Mouse (Mus musculus) spleen, adult 12 weeks (tissue): ENCODE data around the gene Depdc7.

Source experiments
- DNase-seq: peaks from one replicate; pipeline ENCODE4 v3.0.0; 2022; ENCODE audit warnings: low spot score

Gene Depdc7

DNA sequence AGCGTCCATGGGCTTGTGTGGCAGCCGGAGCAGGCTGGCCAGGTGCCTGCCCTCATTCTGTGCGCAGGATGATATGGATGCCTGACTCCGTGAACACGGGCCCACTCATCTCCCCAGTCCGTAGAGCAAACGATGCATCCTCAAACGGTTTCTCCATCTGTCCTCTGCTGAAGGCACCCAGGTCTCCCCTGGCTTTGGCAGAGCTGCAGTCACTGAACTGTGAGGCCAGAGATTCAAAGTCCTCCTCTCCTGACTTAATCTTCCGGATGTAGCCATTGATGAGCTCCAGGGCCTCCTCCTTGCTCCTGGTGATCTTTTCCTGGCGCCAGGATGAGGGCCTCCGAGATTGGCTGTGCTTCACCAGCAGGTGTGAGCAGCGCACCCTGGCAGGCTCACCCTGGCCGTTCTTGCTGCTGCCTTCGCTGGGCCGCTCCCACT, 28.4 kb downstream of the Depdc7 start:
- DNase-seq: no peak

DNA sequence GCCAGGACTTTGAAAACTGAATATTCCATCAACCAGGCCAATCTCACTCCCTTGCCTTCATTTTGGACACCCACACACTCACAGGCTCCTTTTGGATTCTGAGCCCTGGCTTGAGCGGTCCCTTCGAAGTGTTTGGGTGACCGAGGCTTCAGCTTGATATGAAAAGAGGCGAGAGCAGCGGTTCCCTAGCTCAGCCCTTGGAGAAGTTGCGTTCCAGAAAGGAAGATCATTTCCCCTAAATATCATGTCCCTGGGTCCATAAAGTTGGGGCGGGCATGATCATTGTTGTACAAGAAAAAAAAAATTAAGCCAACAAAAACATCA, 30.2 kb downstream of the Depdc7 start:
- DNase-seq: no peak

DNA sequence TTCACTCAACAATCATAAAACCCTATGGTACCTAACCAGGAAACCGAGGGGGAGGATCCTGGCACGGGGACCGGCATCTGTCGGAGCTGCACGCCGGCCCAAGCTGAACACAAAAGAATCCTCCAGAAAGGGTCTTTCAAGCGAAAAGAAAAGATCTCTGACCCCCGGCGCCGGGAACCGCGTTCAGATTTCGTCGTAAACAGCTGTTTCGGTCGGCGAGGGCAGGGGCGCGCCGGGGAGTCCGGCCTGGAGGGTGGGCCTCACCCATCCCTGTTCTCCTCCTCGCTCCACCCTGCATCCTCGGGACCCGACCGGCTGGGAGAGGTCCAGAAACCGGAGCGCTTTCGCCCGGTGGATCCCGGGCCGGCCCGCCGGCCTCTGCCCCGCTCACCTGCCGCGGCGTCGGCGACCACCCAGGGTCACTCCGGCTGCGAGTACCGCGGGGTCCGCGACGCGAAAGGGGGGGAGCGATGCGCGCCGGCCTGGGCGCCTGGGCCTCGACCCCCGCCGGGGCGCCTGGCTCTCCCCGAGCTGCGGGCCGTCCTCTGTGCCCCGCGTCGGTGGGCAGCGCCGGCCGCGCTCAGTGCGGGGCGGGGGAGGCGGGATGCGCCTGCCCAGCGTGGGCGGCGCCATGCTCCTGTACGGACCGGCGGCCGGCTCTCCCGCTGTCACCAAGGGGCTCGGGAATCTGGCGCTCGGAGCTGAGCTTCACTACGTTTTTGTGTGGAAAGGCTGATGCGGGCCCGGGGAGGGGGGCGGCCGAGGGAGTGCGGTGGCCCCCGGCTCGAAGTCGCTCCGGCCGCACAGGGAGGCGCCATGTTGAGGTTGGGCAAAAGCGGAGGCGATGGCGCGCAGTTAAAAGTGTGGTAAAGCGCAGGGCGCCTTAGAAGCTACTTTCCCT, 30.8 kb downstream of the Depdc7 start, which contains the start of gene Tcp11l1:
Tcp11l1 (minus strand) TSS at position 585 of the 901 bp plus-strand sequence.
- peak; percentile 27 for DNase-seq

DNA sequence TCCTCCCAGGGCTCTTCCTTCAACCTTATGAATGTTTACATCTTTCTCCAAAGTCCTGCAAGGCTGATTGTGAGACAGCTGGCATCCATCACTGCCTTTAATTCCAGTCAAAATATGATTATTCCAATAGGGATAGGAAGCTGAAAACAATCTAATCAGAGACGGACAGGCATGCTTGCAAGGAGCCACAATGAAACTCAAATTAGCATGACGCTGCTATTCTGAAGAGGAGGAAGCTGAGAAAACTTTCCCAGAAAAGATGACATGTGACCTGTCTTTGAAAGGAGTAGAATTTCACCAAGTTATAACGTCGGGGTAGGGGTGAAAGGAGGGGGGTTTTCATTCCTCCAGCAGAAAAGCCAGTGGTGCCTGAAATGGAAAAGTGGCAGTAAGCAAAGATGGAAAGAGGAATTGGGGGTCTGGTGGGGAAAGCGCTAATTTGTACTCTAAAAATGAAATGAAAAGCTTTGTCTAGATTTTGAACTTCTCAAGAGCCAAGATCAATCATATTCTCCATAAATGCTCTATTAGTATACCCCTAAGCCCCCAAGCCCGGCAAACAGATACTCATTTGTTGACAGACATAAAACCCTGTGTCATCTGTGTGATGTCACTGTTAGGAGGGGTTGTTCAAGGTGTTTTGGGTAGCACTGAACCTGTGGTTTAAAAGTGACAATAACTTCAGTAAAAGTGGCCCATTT, 31.9 kb downstream of the Depdc7 start:
- DNase-seq: no peak

- DNase-seq: no peak
These were observed 32.8 kb downstream of the Depdc7 start for GRCm38 (mm10) chr2:104709786-104710337.

DNA sequence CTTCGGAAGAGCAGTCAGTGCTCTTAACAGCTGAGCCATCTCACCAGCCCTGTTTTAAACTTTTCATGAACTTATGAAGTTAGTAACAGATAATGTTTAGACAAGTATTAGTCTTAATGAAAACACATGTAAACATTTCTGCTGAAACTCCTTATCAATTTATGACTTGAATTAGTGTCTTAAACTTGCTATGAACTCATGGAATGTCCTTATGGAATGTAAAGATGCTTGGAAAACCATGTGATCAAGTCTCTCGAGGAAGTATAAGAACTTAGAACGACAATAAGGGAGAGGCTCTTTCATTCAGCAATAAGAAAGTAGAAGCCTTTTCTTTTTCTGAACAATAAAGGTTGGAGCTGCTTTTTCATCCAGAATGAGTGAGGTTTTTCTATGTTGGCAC, 38.3 kb downstream of the Depdc7 start:
- DNase-seq: no peak

- DNase-seq: no peak
These were observed 39.5 kb downstream of the Depdc7 start for GRCm38 (mm10) chr2:104703158-104703557.

DNA sequence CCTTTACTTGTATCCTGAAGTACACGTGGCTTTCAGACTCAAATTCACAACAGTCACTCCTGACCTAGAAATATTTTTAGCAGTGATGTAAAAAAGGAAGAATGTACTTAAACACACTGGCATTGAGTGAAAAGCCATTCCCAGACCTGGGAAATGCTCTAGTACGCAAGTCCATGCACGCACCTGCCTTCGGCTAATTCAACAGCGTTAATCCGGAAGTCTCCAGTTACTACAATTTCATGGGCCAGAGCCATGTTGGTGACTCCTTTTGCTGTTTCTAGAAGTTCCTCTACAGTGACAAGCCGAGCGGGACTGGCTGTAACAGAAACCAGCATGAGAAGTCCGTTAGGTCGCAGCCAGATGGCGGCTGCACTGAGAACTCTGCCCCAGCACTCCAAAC, 43.0 kb downstream of the Depdc7 start:
- no peak for DNase-seq

GRCm38 (mm10) chr2:104692551-104692950, 50.1 kb downstream of the Depdc7 start:
- DNase-seq: no peak

DNA sequence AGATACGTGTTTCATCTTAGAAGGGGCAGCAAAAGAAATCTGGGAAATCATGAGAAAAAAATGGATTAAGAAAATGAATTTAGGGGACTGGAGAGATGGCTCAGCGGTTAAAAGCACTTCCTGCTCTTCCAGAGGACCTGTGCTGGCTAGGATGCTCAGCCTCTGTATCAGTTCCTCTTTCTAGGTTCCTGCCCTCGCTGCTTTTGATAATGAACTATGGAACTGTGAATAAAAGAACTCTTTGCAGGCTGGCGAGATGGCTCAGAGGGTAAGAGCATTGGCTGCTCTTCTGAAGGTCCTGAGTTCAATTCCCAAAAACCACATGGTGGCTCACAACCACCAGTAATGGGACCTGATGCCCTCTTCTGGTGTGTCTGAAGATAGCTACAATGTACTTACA, 52.0 kb downstream of the Depdc7 start:
- no peak for DNase-seq

DNA sequence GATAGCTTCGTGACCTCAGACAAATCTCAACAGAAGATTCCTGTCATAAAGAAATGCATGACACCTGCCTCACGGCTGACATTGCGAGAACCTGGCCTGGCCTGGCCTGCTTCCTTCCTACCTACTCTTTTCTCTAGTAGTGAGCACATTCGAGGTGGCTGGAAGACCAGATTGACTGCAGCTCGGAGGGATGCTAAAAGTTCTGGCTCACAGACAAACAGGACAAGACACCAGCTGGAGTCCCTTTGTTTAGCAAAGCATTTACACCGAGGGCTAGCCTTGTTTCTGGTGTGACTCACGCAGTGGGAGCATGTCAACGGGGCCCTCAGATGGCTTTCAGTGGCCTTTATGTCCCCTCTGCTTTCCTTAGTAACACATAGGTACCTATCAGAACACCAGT, 54.0 kb downstream of the Depdc7 start:
- no peak for DNase-seq

- no peak for DNase-seq
These were observed 54.4 kb downstream of the Depdc7 start for GRCm38 (mm10) chr2:104688321-104688720.

DNA sequence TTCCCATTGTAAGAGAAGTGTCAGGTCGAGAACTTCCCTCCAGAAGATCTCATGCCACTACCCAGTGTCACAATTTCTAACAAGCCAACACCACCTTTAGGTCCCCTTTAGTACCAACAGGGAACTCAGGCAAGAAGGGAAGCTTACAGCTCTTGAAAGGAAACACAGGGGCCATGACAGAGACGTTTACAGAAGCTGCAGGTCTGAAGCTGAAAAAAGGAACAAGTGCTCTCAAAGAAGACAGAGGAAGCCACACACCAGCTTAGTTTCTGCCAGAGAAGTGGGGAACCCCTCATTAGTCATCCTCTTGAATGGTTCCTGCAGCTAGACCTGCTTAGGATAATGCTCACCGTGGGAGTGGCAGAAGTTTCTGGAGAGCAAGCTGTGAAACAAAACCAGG, 55.4 kb downstream of the Depdc7 start:
- no peak for DNase-seq

GRCm38 (mm10) chr2:104685418-104685817, 57.3 kb downstream of the Depdc7 start:
- peak; percentile 43 for DNase-seq

DNA sequence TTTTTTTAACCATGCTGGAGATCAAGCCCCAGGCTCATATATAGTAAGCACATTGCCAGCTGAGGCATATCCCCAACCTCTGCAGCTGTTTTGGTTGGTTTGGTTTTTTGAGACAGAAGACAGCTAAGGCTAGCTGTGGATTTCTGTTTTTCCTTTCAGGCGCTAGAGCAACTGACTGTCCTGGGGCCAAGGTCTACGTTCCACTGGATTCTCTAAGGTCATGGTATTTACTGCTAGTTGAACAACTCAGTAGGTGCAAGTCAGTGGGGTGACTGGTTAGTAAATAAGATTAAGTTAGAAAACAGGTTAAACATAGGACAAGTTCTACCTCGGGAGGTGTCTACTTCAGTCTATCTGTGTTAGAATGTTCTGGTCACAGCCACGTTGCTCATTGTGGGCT, 57.9 kb downstream of the Depdc7 start:
- no peak for DNase-seq

- DNase-seq: no peak
These were observed 65.4 kb downstream of the Depdc7 start for GRCm38 (mm10) chr2:104677326-104677725.
